Mouse (Mus musculus): Measurements from ENCODE around the gene Tor4a.

- no peak for TF ChIP-seq POLR2A (IDR thresholded peaks at IDR 0.05; ENCODE audit: borderline replicate concordance, extremely low read depth, insufficient read depth, insufficient read length, poor library complexity, severe bottlenecking)
- no peak for TF ChIP-seq CTCF (IDR thresholded peaks at IDR 0.05; ENCODE audit: borderline replicate concordance, extremely low read depth, insufficient read depth, insufficient read length)
Measured at GRCm38 (mm10) chr2:25197191-25197590, 505 bp upstream of the Tor4a start.
